Mouse (Mus musculus) thymus, adult 2 months (tissue): Measurements from ENCODE around the gene Skap1.

Experiments
- CTCF ChIP-seq: fragments of 200-500 bp; IDR thresholded peaks from 2 replicates; pipeline ENCODE4 v1.5.1; 2012; ENCODE audit warnings: mild to moderate bottlenecking, control low read depth, low read length, moderate library complexity, borderline replicate concordance; ENCODE audit not compliant: control insufficient read depth, poor library complexity, insufficient read depth; ENCODE audit errors: extremely low read depth
- POLR2A ChIP-seq: fragments of 200-500 bp; IDR thresholded peaks from 2 replicates; pipeline ENCODE4 v1.6.1; 2012; ENCODE audit warnings: mild to moderate bottlenecking, low read length, control low read depth, moderate library complexity; ENCODE audit not compliant: control insufficient read depth, poor library complexity, insufficient read depth; ENCODE audit errors: extremely low read depth

- no peak for TF ChIP-seq CTCF
- no peak for TF ChIP-seq POLR2A
These were observed 156.8 kb downstream of the Skap1 start for GRCm38 (mm10) chr11:96621167-96621566.
